ENCODE assay signal across 8 mouse cellular contexts in genomic region chr10:127287271-127287935, GRCm38 (mm10). TPM values are rescaled to one million over a fixed set of nuclear protein-coding genes. Genes with fewer than 3 reads are reported as not detected.
DNase-seq lines count a peak whose midpoint lies in the region; ATAC-seq and TF ChIP-seq lines count a peak whose summit lies in the region.

No protein-coding gene starts in this region.

- 75% methylated on average over 15 of the region's 15 CpGs for WGBS in heart, embryonic 11.5 days (ENCODE audit: insufficient replicate concordance)
- 71% methylated on average over 15 of the region's 15 CpGs for WGBS in forebrain, embryonic 16.5 days
- 62% methylated on average over 15 of the region's 15 CpGs for WGBS in liver, postnatal 0 days (ENCODE audit: insufficient replicate concordance)

- H3K27me3 ChIP-seq in heart, embryonic 11.5 days (ENCODE audit: control insufficient read depth, insufficient read depth, low read length): no peaks in the 10 kb centered on the region
- no peaks in the 10 kb centered on the region for H3K27me3 ChIP-seq in forebrain, embryonic 16.5 days (replicated peaks; ENCODE audit: control insufficient read depth, insufficient read depth, low read length)
- H3K27me3 ChIP-seq in liver, postnatal 0 days (ENCODE audit: insufficient read depth, low read length): no peaks in the 10 kb centered on the region

- peaks cover 38% of the 10 kb centered on the region for H3K36me3 ChIP-seq in heart, embryonic 11.5 days (ENCODE audit: control insufficient read depth, insufficient read depth, low read length)
- peaks cover 44% of the 10 kb centered on the region for H3K36me3 ChIP-seq in ES-E14 (ENCODE audit: control insufficient read depth, insufficient read depth, low read length, poor library complexity, severe bottlenecking)
- peaks cover 15% of the 10 kb centered on the region for H3K36me3 ChIP-seq in forebrain, embryonic 16.5 days (ENCODE audit: control insufficient read depth, insufficient read depth)
- H3K36me3 ChIP-seq in liver, postnatal 0 days (replicated peaks; ENCODE audit: insufficient read depth, low read length): peaks cover 49% of the 10 kb centered on the region

- no peak for DNase-seq in heart, postnatal 14 days
- DNase-seq in ES-E14 (ENCODE audit: low read depth, low spot score): no peak
- DNase-seq in liver, postnatal 0 days: no peak
- DNase-seq in frontal cortex, adult 2 months (ENCODE audit: extremely low spot score in 1 of 2, low spot score in 1 of 2): no peak
- no peak for DNase-seq in left cerebral cortex, adult 11 months (ENCODE audit: low spot score)
- DNase-seq in thymus, postnatal 14 days: no peak

- peak overlapping the region; percentile 84 for H3K4me3 ChIP-seq in heart, embryonic 11.5 days (ENCODE audit: low read depth, low read length)
- H3K4me3 ChIP-seq in ES-E14 (ENCODE audit: insufficient read depth in 1 of 2, low read depth in 1 of 2, low read length in 2 of 2, poor library complexity in 1 of 2, severe bottlenecking in 1 of 2): peak overlapping the region; percentile 89 to 94; a peak in 2 of 4 replicates
- H3K4me3 ChIP-seq in forebrain, embryonic 16.5 days (replicated peaks; ENCODE audit: low read length): peak overlapping the region; percentile 61
- peak overlapping the region; percentile 76 for H3K4me3 ChIP-seq in liver, postnatal 0 days (ENCODE audit: low read depth, low read length)

- H3K27ac ChIP-seq in heart, embryonic 11.5 days (ENCODE audit: low read depth, low read length): peak overlapping the region; percentile 98
- H3K27ac ChIP-seq in ES-E14 (ENCODE audit: insufficient read depth, low read depth, low read length, poor library complexity, severe bottlenecking): peak overlapping the region; percentile 16; the same call in 1 of the 2 replicates
- H3K27ac ChIP-seq in forebrain, embryonic 16.5 days (ENCODE audit: low read length): peak overlapping the region; percentile 97
- peak overlapping the region; percentile 99 for H3K27ac ChIP-seq in liver, postnatal 0 days (ENCODE audit: low read depth)

- no peaks in the 10 kb centered on the region for H3K9me3 ChIP-seq in heart, embryonic 11.5 days (replicated peaks; ENCODE audit: control insufficient read depth, low read length)
- no peaks in the 10 kb centered on the region for H3K9me3 ChIP-seq in ES-E14 (ENCODE audit: control insufficient read depth, insufficient read depth, low read depth, low read length)
- no peaks in the 10 kb centered on the region for H3K9me3 ChIP-seq in forebrain, embryonic 16.5 days (ENCODE audit: control insufficient read depth, low read length)
- no peaks in the 10 kb centered on the region for H3K9me3 ChIP-seq in liver, postnatal 0 days (ENCODE audit: low read length)

- H3K4me2 ChIP-seq in heart, embryonic 11.5 days: peak overlapping the region; percentile 93
- peak overlapping the region; percentile 72 for H3K4me2 ChIP-seq in forebrain, embryonic 16.5 days (ENCODE audit: low read length)
- peak overlapping the region; percentile 91 for H3K4me2 ChIP-seq in liver, postnatal 0 days (ENCODE audit: low read depth, low read length)

- intact Hi-C loops in heart, postnatal 14 days (cut with DNase I): loop anchor here (2.0 kb wide), 1 partner anchor 15 kb away; no protein-coding TSS in a partner anchor

- TF ChIP-seq EP300 in liver, postnatal 0 days (IDR thresholded peaks at IDR 0.05; ENCODE audit: low read depth): no peak

- ATAC-seq in heart, embryonic 11.5 days (replicated peaks; ENCODE audit: insufficient number of reproducible peaks, low FRiP score, low TSS enrichment): no peak
- no peak for ATAC-seq in forebrain, embryonic 16.5 days
- no peak for ATAC-seq in liver, postnatal 0 days

- TF ChIP-seq CTCF in liver, postnatal 0 days (IDR thresholded peaks at IDR 0.05; ENCODE audit: low read depth): no peak

- peaks cover 36% of the 10 kb centered on the region for H3K4me1 ChIP-seq in heart, embryonic 11.5 days (ENCODE audit: control insufficient read depth, insufficient read depth, low read length)
- peaks cover 8 to 41% of the 10 kb centered on the region in 2 experiments for H3K4me1 ChIP-seq in ES-E14 (ENCODE audit: control insufficient read depth in 2 of 2, insufficient read depth in 2 of 2, low read length in 2 of 2, poor library complexity in 1 of 2)
- H3K4me1 ChIP-seq in forebrain, embryonic 16.5 days (replicated peaks; ENCODE audit: control insufficient read depth, insufficient read depth, low read length): peaks cover 48% of the 10 kb centered on the region
- H3K4me1 ChIP-seq in liver, postnatal 0 days (ENCODE audit: insufficient read depth): peaks cover 36% of the 10 kb centered on the region

- peak overlapping the region; percentile 87 for H3K9ac ChIP-seq in heart, embryonic 11.5 days (ENCODE audit: low read depth, low read length)
- H3K9ac ChIP-seq in ES-E14 (ENCODE audit: insufficient read depth, low read depth, low read length, poor library complexity, severe bottlenecking): 0 out of 2 replicates have a peak overlapping the region, but pooled peaks have one; percentile 12
- peak overlapping the region; percentile 85 for H3K9ac ChIP-seq in forebrain, embryonic 16.5 days (replicated peaks; ENCODE audit: low read depth, low read length)
- H3K9ac ChIP-seq in liver, postnatal 0 days (replicated peaks): peak overlapping the region; percentile 72

- in situ Hi-C loops in ES-E14 (cut with MboI; ENCODE audit: low sequenced_read_pairs in 2 of 2, unreplicated experiment in 2 of 2): no loop called here

TF ChIP-seq in ES-E14, 5 proteins besides CTCF, POLR2A, EP300 and RAD21:
- TF ChIP-seq HCFC1 (IDR thresholded peaks at IDR 0.05; ENCODE audit: borderline replicate concordance, insufficient read depth, low read length) (no peak), ZC3H11A (IDR thresholded peaks at IDR 0.05; ENCODE audit: borderline replicate concordance, low read depth, low read length) (no peak), CHD2 (IDR thresholded peaks at IDR 0.05; ENCODE audit: low read depth, low read length) (no peak), MAFK (IDR thresholded peaks at IDR 0.05; ENCODE audit: insufficient read depth, low read depth, low read length) (no peak)

RNA-seq across cellular contexts. Expression of gene Mbd6, which starts 1.4 kb away (rescaled TPM):
- polyA plus RNA-seq in heart, embryonic 11.5 days (2014; fragmentation: Nextera tagmentation; extraction: Ambion mirVana): 13.6 and 15.1 TPM in 2 replicates
- total RNA-seq in heart, postnatal 14 days (2021): 10 to 100 TPM; 29.9 to 32.0 TPM
- 15.8 and 18.0 TPM in 2 replicates for total RNA-seq in ES-E14 (2012; rRNA removed)
- 10.2 and 15.3 TPM in 2 replicates for polyA plus RNA-seq in forebrain, embryonic 16.5 days (2015; fragmentation: Nextera tagmentation; extraction: Ambion mirVana)
- polyA plus RNA-seq in liver, postnatal 0 days (2015; fragmentation: Nextera tagmentation; extraction: Ambion mirVana): 5.3 and 5.7 TPM in 2 replicates
- 50.0 and 51.5 TPM in 2 replicates for polyA plus RNA-seq in frontal cortex, adult 2 months (2012; rRNA removed)

RNA-seq across cellular contexts. Expression of gene Dctn2, which starts 21.2 kb away (rescaled TPM):
- polyA plus RNA-seq in heart, embryonic 11.5 days (2014; fragmentation: Nextera tagmentation; extraction: Ambion mirVana): 135 and 136 TPM in 2 replicates
- total RNA-seq in heart, postnatal 14 days (2021): 100 to 1,000 TPM; 146 to 151 TPM
- total RNA-seq in ES-E14 (2012; rRNA removed): 139 and 157 TPM in 2 replicates
- 319 and 342 TPM in 2 replicates for polyA plus RNA-seq in forebrain, embryonic 16.5 days (2015; fragmentation: Nextera tagmentation; extraction: Ambion mirVana)
- polyA plus RNA-seq in liver, postnatal 0 days (2015; fragmentation: Nextera tagmentation; extraction: Ambion mirVana): 65.3 and 67.4 TPM in 2 replicates
- 285 and 313 TPM in 2 replicates for polyA plus RNA-seq in frontal cortex, adult 2 months (2012; rRNA removed)

RNA-seq across cellular contexts. Expression of gene Mars, which starts 24.2 kb away (rescaled TPM):
- 104 and 105 TPM in 2 replicates for polyA plus RNA-seq in heart, embryonic 11.5 days (2014; fragmentation: Nextera tagmentation; extraction: Ambion mirVana)
- 10 to 100 TPM; 39.2 to 45.9 TPM for total RNA-seq in heart, postnatal 14 days (2021)
- total RNA-seq in ES-E14 (2012; rRNA removed): 206 and 377 TPM in 2 replicates
- 127 and 135 TPM in 2 replicates for polyA plus RNA-seq in forebrain, embryonic 16.5 days (2015; fragmentation: Nextera tagmentation; extraction: Ambion mirVana)
- 51.3 and 62.3 TPM in 2 replicates for polyA plus RNA-seq in liver, postnatal 0 days (2015; fragmentation: Nextera tagmentation; extraction: Ambion mirVana)
- polyA plus RNA-seq in frontal cortex, adult 2 months (2012; rRNA removed): 63.1 and 81.8 TPM in 2 replicates

RNA-seq across cellular contexts. Expression of gene Kif5a, which starts 24.3 kb away (rescaled TPM):
- 1.6 TPM in 2 replicates for polyA plus RNA-seq in heart, embryonic 11.5 days (2014; fragmentation: Nextera tagmentation; extraction: Ambion mirVana)
- total RNA-seq in heart, postnatal 14 days (2021): under 1 TPM; 0.49 to 0.72 TPM
- total RNA-seq in ES-E14 (2012; rRNA removed): 6.2 and 11.2 TPM in 2 replicates
- polyA plus RNA-seq in forebrain, embryonic 16.5 days (2015; fragmentation: Nextera tagmentation; extraction: Ambion mirVana): 98.9 and 106 TPM in 2 replicates
- 0.06 TPM in 2 replicates for polyA plus RNA-seq in liver, postnatal 0 days (2015; fragmentation: Nextera tagmentation; extraction: Ambion mirVana)
- 795 and 907 TPM in 2 replicates for polyA plus RNA-seq in frontal cortex, adult 2 months (2012; rRNA removed)

RNA-seq across cellular contexts. Expression of gene Arhgap9, which starts 34.4 kb away (rescaled TPM):
- 1.7 TPM in 2 replicates for polyA plus RNA-seq in heart, embryonic 11.5 days (2014; fragmentation: Nextera tagmentation; extraction: Ambion mirVana)
- total RNA-seq in heart, postnatal 14 days (2021): 1 to 10 TPM; 3.1 to 4.5 TPM
- 2.6 and 5.1 TPM in 2 replicates for total RNA-seq in ES-E14 (2012; rRNA removed)
- 0.49 and 1.2 TPM in 2 replicates for polyA plus RNA-seq in forebrain, embryonic 16.5 days (2015; fragmentation: Nextera tagmentation; extraction: Ambion mirVana)
- polyA plus RNA-seq in liver, postnatal 0 days (2015; fragmentation: Nextera tagmentation; extraction: Ambion mirVana): 13.5 and 14.8 TPM in 2 replicates
- 1.1 and 1.3 TPM in 2 replicates for polyA plus RNA-seq in frontal cortex, adult 2 months (2012; rRNA removed)

Comparison
In these comparisons a context has a peak if more than half of its experiments do, and no peak if none do; other contexts are left out.
1. H3K27ac ChIP-seq: peak in every context shown above with its lines; median percentile 99 in liver, postnatal 0 days; 98 in heart, embryonic 11.5 days; 97 in forebrain, embryonic 16.5 days; 16 in ES-E14.
2. H3K9ac ChIP-seq: peak in every context shown above with its lines; median percentile 87 in heart, embryonic 11.5 days; 85 in forebrain, embryonic 16.5 days; 72 in liver, postnatal 0 days; 12 in ES-E14.